Mouse (Mus musculus): ENCODE measurements at regions not wholly inside any gene's neighbourhood (a gene's known extent, or its start where the extent isn't known, plus 50 kb on each side); places are given as distances from the start of the nearest gene placed in this dataset.
"Not testable (repeated sequence)": the region's sequence is repeated elsewhere in the genome, so short reads cannot be mapped to it uniquely, and the experiment has no call there.

- DNase-seq (ENCODE audit: low spot score), result no peak
These were observed 166.4 kb downstream of the Opa1 start for GRCm38 (mm10) chr16:29745486-29745885.

GRCm38 (mm10) chr16:29746245-29746644 is 167.1 kb downstream of the Opa1 start:
- no peak for DNase-seq (ENCODE audit: low spot score)

- no peak for DNase-seq (ENCODE audit: low spot score)
These were observed 170.0 kb downstream of the Opa1 start for GRCm38 (mm10) chr16:29749167-29749566.

GRCm38 (mm10) chr16:29754579-29755199 is 175.6 kb downstream of the Opa1 start:
- DNase-seq (ENCODE audit: low spot score), result no peak

GRCm38 (mm10) chr16:29758246-29758645 is 179.1 kb downstream of the Opa1 start:
- no peak for DNase-seq (ENCODE audit: low spot score)

GRCm38 (mm10) chr16:29759416-29759815 is 180.3 kb downstream of the Opa1 start:
- no peak for DNase-seq (ENCODE audit: low spot score)

GRCm38 (mm10) chr16:29760627-29761026 is 181.5 kb downstream of the Opa1 start:
- DNase-seq (ENCODE audit: low spot score), result no peak

- DNase-seq (ENCODE audit: low spot score), result no peak
These were observed 182.7 kb downstream of the Opa1 start for GRCm38 (mm10) chr16:29761779-29762277.

GRCm38 (mm10) chr16:29764376-29764775 is 185.2 kb downstream of the Opa1 start:
- DNase-seq (ENCODE audit: low spot score), result no peak

GRCm38 (mm10) chr16:29765801-29766200 is 186.7 kb downstream of the Opa1 start:
- DNase-seq (ENCODE audit: low spot score), result not testable (repeated sequence)

- DNase-seq (ENCODE audit: low spot score), result no peak
These were observed 192.2 kb downstream of the Opa1 start for GRCm38 (mm10) chr16:29771320-29771719.

- no peak for DNase-seq (ENCODE audit: low spot score)
These were observed 192.8 kb downstream of the Opa1 start for GRCm38 (mm10) chr16:29771728-29772608.

GRCm38 (mm10) chr16:29772609-29772988 is 193.5 kb downstream of the Opa1 start:
- no peak for DNase-seq (ENCODE audit: low spot score)

GRCm38 (mm10) chr16:29773056-29773455 is 193.9 kb downstream of the Opa1 start:
- DNase-seq (ENCODE audit: low spot score), result no peak

GRCm38 (mm10) chr16:29774949-29775348 is 195.8 kb downstream of the Opa1 start:
- DNase-seq (ENCODE audit: low spot score), result no peak

GRCm38 (mm10) chr16:29775879-29776278 is 196.7 kb downstream of the Opa1 start:
- DNase-seq (ENCODE audit: low spot score), result no peak

GRCm38 (mm10) chr16:29782441-29782840 is 203.3 kb downstream of the Opa1 start:
- DNase-seq (ENCODE audit: low spot score), result no peak

- no peak for DNase-seq (ENCODE audit: low spot score)
These were observed 206.0 kb downstream of the Opa1 start for GRCm38 (mm10) chr16:29785114-29785513.

GRCm38 (mm10) chr16:29786540-29786939 is 207.4 kb downstream of the Opa1 start:
- DNase-seq (ENCODE audit: low spot score), result no peak

GRCm38 (mm10) chr16:29787633-29788511 is 208.7 kb downstream of the Opa1 start:
- DNase-seq (ENCODE audit: low spot score), result no peak

GRCm38 (mm10) chr16:29790064-29790463 is 210.9 kb downstream of the Opa1 start:
- DNase-seq (ENCODE audit: low spot score), result no peak

- no peak for DNase-seq (ENCODE audit: low spot score)
These were observed 220.1 kb downstream of the Opa1 start for GRCm38 (mm10) chr16:29799250-29799649.

Data from urinary bladder, adult 2 months (tissue).